Comparison of ENCODE assay signal across 8 mouse cellular contexts in genomic region chr12:86077322-86077721, GRCm38 (mm10). TPM values are rescaled to one million over a fixed set of nuclear protein-coding genes. Genes with fewer than 3 reads are reported as not detected.
DNase-seq lines count a peak whose midpoint lies in the region; ATAC-seq and TF ChIP-seq lines count a peak whose summit lies in the region.

No protein-coding gene starts in this region.

- H3K4me1 ChIP-seq in forebrain, embryonic 14.5 days (ENCODE audit: control insufficient read depth, insufficient read depth, low read length) = peaks cover 16% of the 10 kb centered on the region
- H3K4me1 ChIP-seq in limb, embryonic 14.5 days (ENCODE audit: control insufficient read depth, insufficient read depth, low read length) = peaks cover 30% of the 10 kb centered on the region
- peaks cover 13% of the 10 kb centered on the region; the same call in 1 of the 2 replicates for H3K4me1 ChIP-seq in stomach, embryonic 15.5 days

- ATAC-seq in forebrain, embryonic 14.5 days = no peak
- no peak for ATAC-seq in limb, embryonic 14.5 days (ENCODE audit: low FRiP score, low read depth)
- ATAC-seq in stomach, embryonic 15.5 days (ENCODE audit: insufficient read depth, low FRiP score, low read depth) = no peak

- no peaks in the 10 kb centered on the region for H3K36me3 ChIP-seq in forebrain, embryonic 14.5 days (ENCODE audit: control insufficient read depth, insufficient read depth, low read length)
- H3K36me3 ChIP-seq in limb, embryonic 14.5 days (ENCODE audit: control insufficient read depth, insufficient read depth, low read length) = peaks cover 5% of the 10 kb centered on the region; the same call in 1 of the 2 replicates
- H3K36me3 ChIP-seq in stomach, embryonic 15.5 days = no peaks in the 10 kb centered on the region

- peak overlapping the region; percentile 70; the same call in 1 of the 2 replicates for H3K9ac ChIP-seq in forebrain, embryonic 14.5 days (ENCODE audit: low read length)
- H3K9ac ChIP-seq in limb, embryonic 14.5 days (ENCODE audit: low read depth, low read length, severe bottlenecking) = peak overlapping the region; percentile 70
- peak overlapping the region; percentile 23; the same call in 1 of the 2 replicates for H3K9ac ChIP-seq in stomach, embryonic 15.5 days

- H3K9me3 ChIP-seq in forebrain, embryonic 14.5 days (replicated peaks; ENCODE audit: control insufficient read depth, low read length) = no peaks in the 10 kb centered on the region
- H3K9me3 ChIP-seq in limb, embryonic 14.5 days (ENCODE audit: control insufficient read depth, low read length) = no peaks in the 10 kb centered on the region
- H3K9me3 ChIP-seq in stomach, embryonic 15.5 days = no peaks in the 10 kb centered on the region

- 40% methylated on average over 8 of the region's 8 CpGs for WGBS in forebrain, embryonic 14.5 days
- WGBS in limb, embryonic 14.5 days = 13% methylated on average over 8 of the region's 8 CpGs
- WGBS in stomach, embryonic 15.5 days = 38% methylated on average over 8 of the region's 8 CpGs

- peak; percentile 34 for DNase-seq in gastrocnemius, postnatal 14 days
- DNase-seq in gastrocnemius, adult 18-20 months (ENCODE audit: low spot score) = no peak
- peak; percentile 68 for DNase-seq in adipocyte (ENCODE audit: low spot score)
- no peak for DNase-seq in forebrain, embryonic 14.5 days (ENCODE audit: low spot score)
- DNase-seq in limb, embryonic 14.5 days (ENCODE audit: low spot score) = no peak
- no peak for DNase-seq in spleen, postnatal 10 days (ENCODE audit: low spot score in 2 of 2)
- DNase-seq in left cerebral cortex, postnatal 4 days = no peak

- H3K4me2 ChIP-seq in forebrain, embryonic 14.5 days (ENCODE audit: low read length) = peak overlapping the region; percentile 93
- H3K4me2 ChIP-seq in limb, embryonic 14.5 days (replicated peaks; ENCODE audit: low read depth, low read length, severe bottlenecking) = peak overlapping the region; percentile 91
- peak overlapping the region; percentile 95 for H3K4me2 ChIP-seq in stomach, embryonic 15.5 days

- intact Hi-C loops in gastrocnemius, postnatal 14 days (cut with DNase I; ENCODE audit: low total_unique reads) = loop anchor here (5.0 kb wide), 2 partner anchors 125 to 220 kb away; no protein-coding TSS in a partner anchor
- intact Hi-C loops in left cerebral cortex, postnatal 4 days (cut with DNase I) = loop anchor here (5.0 kb wide), 1 partner anchor 120 kb away; no protein-coding TSS in a partner anchor

- H3K27ac ChIP-seq in forebrain, embryonic 14.5 days (ENCODE audit: low read depth, low read length) = no peak overlapping the region
- peak overlapping the region; percentile 98 for H3K27ac ChIP-seq in limb, embryonic 14.5 days (replicated peaks; ENCODE audit: low read depth, low read length)
- H3K27ac ChIP-seq in stomach, embryonic 15.5 days = no peak overlapping the region

- TF ChIP-seq POLR2A in limb, embryonic 14.5 days (IDR thresholded peaks at IDR 0.05; ENCODE audit: borderline replicate concordance, extremely low read depth, insufficient read depth, insufficient read length) = no peak

- H3K4me3 ChIP-seq in forebrain, embryonic 14.5 days (ENCODE audit: low read depth, low read length) = peak overlapping the region; percentile 48
- peak overlapping the region; percentile 59 for H3K4me3 ChIP-seq in limb, embryonic 14.5 days (replicated peaks; ENCODE audit: low read length)
- peak overlapping the region; percentile 59 for H3K4me3 ChIP-seq in stomach, embryonic 15.5 days (replicated peaks)

- H3K27me3 ChIP-seq in forebrain, embryonic 14.5 days (replicated peaks; ENCODE audit: control insufficient read depth, insufficient read depth, low read length) = no peaks in the 10 kb centered on the region
- no peaks in the 10 kb centered on the region for H3K27me3 ChIP-seq in limb, embryonic 14.5 days (ENCODE audit: control insufficient read depth, insufficient read depth, low read length)
- peaks cover 5% of the 10 kb centered on the region; the same call in 1 of the 2 replicates for H3K27me3 ChIP-seq in stomach, embryonic 15.5 days (replicated peaks)

RNA-seq across cellular contexts. Expression of gene Tgfb3, which starts 1.5 kb away (rescaled TPM):
- total RNA-seq in gastrocnemius, postnatal 14 days (2021) = 10 to 100 TPM; 25.6 to 31.7 TPM
- 10 to 100 TPM; 41.9 to 54.3 TPM for total RNA-seq in gastrocnemius, adult 18-20 months (2021)
- 4.0 and 5.1 TPM in 2 replicates for polyA plus RNA-seq in forebrain, embryonic 14.5 days (2014; fragmentation: Nextera tagmentation; extraction: Ambion mirVana)
- 85.0 and 87.3 TPM in 2 replicates for polyA plus RNA-seq in limb, embryonic 14.5 days (2012; rRNA removed)
- polyA plus RNA-seq in limb, embryonic 14.5 days (2014; fragmentation: Nextera tagmentation; extraction: Ambion mirVana) = 64.7 and 70.4 TPM in 2 replicates
- 25.8 and 30.5 TPM in 2 replicates for polyA plus RNA-seq in stomach, embryonic 15.5 days (2015; fragmentation: Nextera tagmentation; extraction: Ambion mirVana)
- 1 to 10 TPM; 6.5 to 7.0 TPM for total RNA-seq in left cerebral cortex, postnatal 4 days (2021)

RNA-seq across cellular contexts. Expression of gene Ift43, which starts 5.0 kb away (rescaled TPM):
- total RNA-seq in gastrocnemius, postnatal 14 days (2021) = 10 to 100 TPM; 11.9 to 13.4 TPM
- total RNA-seq in gastrocnemius, adult 18-20 months (2021) = 10 to 100 TPM; 10.5 to 12.7 TPM
- 73.7 and 82.0 TPM in 2 replicates for polyA plus RNA-seq in forebrain, embryonic 14.5 days (2014; fragmentation: Nextera tagmentation; extraction: Ambion mirVana)
- polyA plus RNA-seq in limb, embryonic 14.5 days (2012; rRNA removed) = 41.2 and 48.7 TPM in 2 replicates
- 75.5 and 84.1 TPM in 2 replicates for polyA plus RNA-seq in limb, embryonic 14.5 days (2014; fragmentation: Nextera tagmentation; extraction: Ambion mirVana)
- 57.7 and 62.5 TPM in 2 replicates for polyA plus RNA-seq in stomach, embryonic 15.5 days (2015; fragmentation: Nextera tagmentation; extraction: Ambion mirVana)
- total RNA-seq in left cerebral cortex, postnatal 4 days (2021) = 10 to 100 TPM; 14.9 to 17.4 TPM

Comparison
In these comparisons a context has a peak if more than half of its experiments do, and no peak if none do; other contexts are left out.
1. DNase-seq: peak in gastrocnemius, postnatal 14 days (single experiment) and adipocyte (single experiment); none in gastrocnemius, adult 18-20 months (single experiment), forebrain, embryonic 14.5 days (single experiment), limb, embryonic 14.5 days (single experiment), spleen, postnatal 10 days (0 of 2) and left cerebral cortex, postnatal 4 days (single experiment).
2. Peak in every context shown above with its lines, with median percentiles within 50 percentile points of each other: H3K4me2 ChIP-seq, H3K4me3 ChIP-seq and H3K9ac ChIP-seq.